25 mouse cellular contexts compared by ENCODE assay signal in genomic region chr14:116894316-116894715, GRCm38 (mm10).
"Had no signal": no experiment of that assay in that cellular context is flagged by ENCODE, and none has a peak within 500 bp of the region (broad histone marks: within the 10 kb centered on the region; RNA-seq: fewer than 3 reads in every experiment).

No protein-coding gene starts in this region.

- H3K9me3 ChIP-seq: heart, embryonic 10.5 days; hindbrain, embryonic 10.5 days; hindbrain, embryonic 12.5 days; limb, embryonic 13.5 days; limb, embryonic 15.5 days; liver, embryonic 12.5 days had no signal

- H3K4me1 ChIP-seq: heart, embryonic 10.5 days; heart, embryonic 12.5 days; hindbrain, embryonic 10.5 days; hindbrain, embryonic 12.5 days; limb, embryonic 13.5 days; limb, embryonic 15.5 days; liver, embryonic 12.5 days had no signal

- H3K36me3 ChIP-seq: heart, embryonic 10.5 days; heart, embryonic 12.5 days; hindbrain, embryonic 10.5 days; hindbrain, embryonic 12.5 days; limb, embryonic 13.5 days; limb, embryonic 15.5 days; liver, embryonic 12.5 days had no signal

- H3K27ac ChIP-seq: gastrocnemius, adult 2 months; heart, embryonic 10.5 days; hindbrain, embryonic 10.5 days; hindbrain, embryonic 12.5 days; hindbrain, embryonic 14.5 days; limb, embryonic 13.5 days; limb, embryonic 15.5 days; liver, embryonic 12.5 days; liver, embryonic 14.5 days had no signal

- H3K4me3 ChIP-seq: gastrocnemius, adult 2 months; heart, embryonic 10.5 days; heart, embryonic 12.5 days; hindbrain, embryonic 10.5 days; hindbrain, embryonic 12.5 days; limb, embryonic 13.5 days; limb, embryonic 15.5 days; liver, embryonic 12.5 days had no signal

- DNase-seq: gastrocnemius, adult 2 months; gastrocnemius, postnatal 10 days; gastrocnemius, postnatal 25 days; heart, adult 18-20 months; heart, postnatal 10 days; heart, postnatal 4 days; kidney, adult 18-20 months; kidney, adult 8-10 months; kidney, postnatal 10 days; kidney, postnatal 25 days; kidney, postnatal 4 days; layer of hippocampus, adult 9-11 months; layer of hippocampus, postnatal 36 days; left cerebral cortex, postnatal 4 days had no signal

- H3K4me2 ChIP-seq: heart, embryonic 12.5 days; hindbrain, embryonic 12.5 days; hindbrain, embryonic 14.5 days; limb, embryonic 13.5 days; limb, embryonic 15.5 days; liver, embryonic 12.5 days had no signal

- ATAC-seq: hindbrain, embryonic 16.5 days; inflammation-experienced regulatory T-cells, adult 6 months; liver, embryonic 12.5 days had no signal

- H3K9ac ChIP-seq: heart, embryonic 12.5 days; hindbrain, embryonic 12.5 days; hindbrain, embryonic 14.5 days; limb, embryonic 13.5 days; limb, embryonic 15.5 days; liver, embryonic 12.5 days; liver, embryonic 14.5 days had no signal

- H3K27me3 ChIP-seq: heart, embryonic 12.5 days; hindbrain, embryonic 12.5 days; limb, embryonic 13.5 days; limb, embryonic 15.5 days; liver, embryonic 12.5 days had no signal
